Mouse (Mus musculus) E14TG2a.4 (cell line): ENCODE measurements at regions not wholly inside any gene's neighbourhood (a gene's known extent, or its start where the extent isn't known, plus 50 kb on each side); places are given as distances from the start of the nearest gene placed in this dataset.

Experiments
- CTCF ChIP-seq: conservative IDR thresholded peaks from 2 replicates; pipeline ENCODE4 v1.5.1; 2014; ENCODE audit warnings: low read length
- POU5F1 ChIP-seq: IDR thresholded peaks from 2 replicates; pipeline ENCODE4 v1.6.1; 2014; ENCODE audit warnings: low read length, borderline replicate concordance

- no peak for TF ChIP-seq CTCF
- no peak for TF ChIP-seq POU5F1
These were observed 102.5 kb downstream of the Wdr11 start for GRCm38 (mm10) chr7:129694168-129694567.
